In the genomic region with DNA sequence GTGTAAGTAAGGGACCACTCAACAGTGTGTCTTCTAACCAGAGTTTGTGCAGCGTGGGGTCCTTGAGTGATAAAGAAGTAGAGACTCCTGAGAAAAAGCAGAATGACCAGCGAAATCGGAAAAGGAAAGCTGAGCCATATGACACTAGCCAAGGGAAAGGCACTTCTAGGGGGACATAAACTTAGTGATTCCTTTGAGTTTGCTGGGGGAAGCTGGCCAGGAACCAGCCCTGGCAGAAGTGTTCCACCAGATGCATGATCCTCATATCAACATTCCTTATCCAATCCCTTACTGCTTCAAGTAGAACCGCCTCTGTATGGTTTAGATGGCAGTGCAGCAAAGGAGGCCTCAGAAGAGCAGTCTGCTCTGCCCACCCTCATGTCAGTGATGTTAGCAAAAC, we compare ENCODE assay signal across 8 mouse cellular contexts. TPM values are rescaled to one million over a fixed set of nuclear protein-coding genes. Genes with fewer than 3 reads are reported as not detected.
DNase-seq lines count a peak whose midpoint lies in the region; ATAC-seq and TF ChIP-seq lines count a peak whose summit lies in the region.
"Not testable (repeated sequence)": the region's sequence is repeated elsewhere in the genome, so short reads cannot be mapped to it uniquely, and the experiment has no call there.

No protein-coding gene starts in this region.

- H3K4me1 ChIP-seq in E14TG2a.4 (replicated peaks; ENCODE audit: low read depth, low read length), result peaks cover 30% of the 10 kb centered on the region
- H3K4me1 ChIP-seq in embryonic facial prominence, embryonic 13.5 days; hindbrain, embryonic 13.5 days (replicated peaks); kidney, embryonic 16.5 days (ENCODE audit: insufficient read depth, low read length); midbrain, embryonic 11.5 days (ENCODE audit: control insufficient read depth, insufficient read depth, low read length); olfactory bulb, adult 2 months (ENCODE audit: control insufficient read depth, insufficient read depth, low read length): not testable (repeated sequence)
- peaks cover 12% of the 10 kb centered on the region for H3K4me1 ChIP-seq in liver, embryonic 12.5 days

- intact Hi-C loops in gastrocnemius, adult 2 months (cut with DNase I), result loop anchor here (10.0 kb wide), 1 partner anchor 1681 kb away; no protein-coding TSS in a partner anchor

- not testable (repeated sequence) for H3K9me3 ChIP-seq in E14TG2a.4 (ENCODE audit: low read length); midbrain, embryonic 11.5 days (ENCODE audit: control insufficient read depth, low read length)
- peaks cover 33% of the 10 kb centered on the region for H3K9me3 ChIP-seq in embryonic facial prominence, embryonic 13.5 days
- H3K9me3 ChIP-seq in hindbrain, embryonic 13.5 days, result peaks cover 25% of the 10 kb centered on the region
- peaks cover 18% of the 10 kb centered on the region for H3K9me3 ChIP-seq in kidney, embryonic 16.5 days (ENCODE audit: low read length)
- peaks cover 13% of the 10 kb centered on the region; the same call in 1 of the 2 replicates for H3K9me3 ChIP-seq in liver, embryonic 12.5 days (replicated peaks)

- WGBS in embryonic facial prominence, embryonic 13.5 days, result 20% methylated on average over 4 of the region's 4 CpGs
- WGBS in hindbrain, embryonic 13.5 days, result 26% methylated on average over 4 of the region's 4 CpGs
- 17% methylated on average over 4 of the region's 4 CpGs for WGBS in kidney, embryonic 16.5 days
- 27% methylated on average over 4 of the region's 4 CpGs for WGBS in liver, embryonic 12.5 days (ENCODE audit: insufficient replicate concordance)
- 14% methylated on average over 4 of the region's 4 CpGs for WGBS in midbrain, embryonic 11.5 days
- 19% methylated on average over 4 of the region's 4 CpGs for WGBS in olfactory bulb, adult 2 months

- H3K9ac ChIP-seq in embryonic facial prominence, embryonic 13.5 days, result peak overlapping the region; percentile 76
- peak overlapping the region; percentile 79 for H3K9ac ChIP-seq in hindbrain, embryonic 13.5 days
- peak overlapping the region; percentile 81 for H3K9ac ChIP-seq in kidney, embryonic 16.5 days (replicated peaks; ENCODE audit: low read length)
- H3K9ac ChIP-seq in liver, embryonic 12.5 days, result peak overlapping the region; percentile 76
- peak overlapping the region; percentile 81; the same call in 1 of the 2 replicates for H3K9ac ChIP-seq in midbrain, embryonic 11.5 days (ENCODE audit: low read length)

- TF ChIP-seq POLR2A in olfactory bulb, adult 2 months (IDR thresholded peaks at IDR 0.05; ENCODE audit: insufficient read depth, low read depth, low read length), result not testable (repeated sequence)

- H3K27ac ChIP-seq in embryonic facial prominence, embryonic 13.5 days; hindbrain, embryonic 13.5 days; kidney, embryonic 16.5 days (ENCODE audit: low read length); liver, embryonic 12.5 days; midbrain, embryonic 11.5 days (ENCODE audit: low read depth, low read length); olfactory bulb, adult 2 months (ENCODE audit: insufficient read depth, low read depth, low read length): not testable (repeated sequence)
- peak overlapping the region; percentile 63; the same call in 1 of the 2 replicates for H3K27ac ChIP-seq in gastrocnemius, adult 2 months

- not testable (repeated sequence) for ATAC-seq in embryonic facial prominence, embryonic 13.5 days (ENCODE audit: insufficient number of reproducible peaks, insufficient read depth, low FRiP score, low TSS enrichment, low read depth); hindbrain, embryonic 13.5 days (ENCODE audit: low FRiP score); kidney, embryonic 16.5 days (ENCODE audit: low FRiP score, low TSS enrichment); liver, embryonic 12.5 days; midbrain, embryonic 11.5 days (ENCODE audit: low FRiP score)

- not testable (repeated sequence) for DNase-seq in gastrocnemius, adult 2 months; midbrain, embryonic 11.5 days (ENCODE audit: low spot score, missing footprints)

- H3K4me2 ChIP-seq in embryonic facial prominence, embryonic 13.5 days, result peak overlapping the region; percentile 75
- peak overlapping the region; percentile 70 for H3K4me2 ChIP-seq in hindbrain, embryonic 13.5 days
- peak overlapping the region; percentile 83 for H3K4me2 ChIP-seq in kidney, embryonic 16.5 days (replicated peaks; ENCODE audit: low read depth, low read length)
- peak overlapping the region; percentile 88 for H3K4me2 ChIP-seq in liver, embryonic 12.5 days
- H3K4me2 ChIP-seq in midbrain, embryonic 11.5 days, result peak overlapping the region; percentile 62

- TF ChIP-seq CTCF in E14TG2a.4 (conservative IDR thresholded peaks at IDR 0.05; ENCODE audit: low read length); gastrocnemius, adult 2 months (IDR thresholded peaks at IDR 0.05); olfactory bulb, adult 2 months (IDR thresholded peaks at IDR 0.05; ENCODE audit: insufficient read depth, low read depth, low read length): not testable (repeated sequence)

- not testable (repeated sequence) for H3K36me3 ChIP-seq in E14TG2a.4 (ENCODE audit: insufficient read depth, low read length); embryonic facial prominence, embryonic 13.5 days; hindbrain, embryonic 13.5 days; kidney, embryonic 16.5 days (ENCODE audit: insufficient read depth, low read length); liver, embryonic 12.5 days; midbrain, embryonic 11.5 days (ENCODE audit: control insufficient read depth, insufficient read depth, low read length)

- peak overlapping the region; percentile 82 for H3K4me3 ChIP-seq in E14TG2a.4 (replicated peaks; ENCODE audit: low read length)
- peak overlapping the region; percentile 55 for H3K4me3 ChIP-seq in embryonic facial prominence, embryonic 13.5 days
- H3K4me3 ChIP-seq in gastrocnemius, adult 2 months, result peak overlapping the region; percentile 71
- peak overlapping the region; percentile 53 for H3K4me3 ChIP-seq in hindbrain, embryonic 13.5 days
- peak overlapping the region; percentile 56 for H3K4me3 ChIP-seq in kidney, embryonic 16.5 days (ENCODE audit: low read length)
- peak overlapping the region; percentile 66 for H3K4me3 ChIP-seq in liver, embryonic 12.5 days
- peak overlapping the region; percentile 49 for H3K4me3 ChIP-seq in midbrain, embryonic 11.5 days (ENCODE audit: low read depth, low read length)
- peak overlapping the region; percentile 46 for H3K4me3 ChIP-seq in olfactory bulb, adult 2 months (ENCODE audit: insufficient read depth, low read depth, low read length)

- not testable (repeated sequence) for H3K27me3 ChIP-seq in E14TG2a.4 (ENCODE audit: insufficient read depth, low read length); embryonic facial prominence, embryonic 13.5 days; hindbrain, embryonic 13.5 days; kidney, embryonic 16.5 days (ENCODE audit: insufficient read depth, low read length); liver, embryonic 12.5 days (replicated peaks); midbrain, embryonic 11.5 days (ENCODE audit: control insufficient read depth, insufficient read depth, low read length)

RNA-seq across cellular contexts. Expression of a gene that starts 6.5 kb away (rescaled TPM):
- polyA plus RNA-seq in embryonic facial prominence, embryonic 13.5 days (2015; fragmentation: Nextera tagmentation; extraction: Ambion mirVana), result 6.9 and 7.3 TPM in 2 replicates
- 1 to 10 TPM; 1.0 to 1.4 TPM for total RNA-seq in gastrocnemius, adult 2 months (2021)
- 5.6 and 6.0 TPM in 2 replicates for polyA plus RNA-seq in hindbrain, embryonic 13.5 days (2015; fragmentation: Nextera tagmentation; extraction: Ambion mirVana)
- 5.3 and 6.2 TPM in 2 replicates for polyA plus RNA-seq in kidney, embryonic 16.5 days (2015; fragmentation: Nextera tagmentation; extraction: Ambion mirVana)
- 6.8 and 8.6 TPM in 2 replicates for polyA plus RNA-seq in liver, embryonic 12.5 days (2016; fragmentation: Nextera tagmentation; extraction: Ambion mirVana)
- 7.9 and 8.7 TPM in 2 replicates for polyA plus RNA-seq in midbrain, embryonic 11.5 days (2014; fragmentation: Nextera tagmentation; extraction: Ambion mirVana)
- polyA plus RNA-seq in olfactory bulb, adult 2 months (2012; ENCODE audit: insufficient read depth, insufficient read length, low replicate concordance, missing spikeins), result not detected in 2 replicates
